Mouse (Mus musculus) naive thymus-derived CD4-positive, alpha-beta T cell, adult 5 months (primary cell): ENCODE results near the gene Gripap1. TPM values are rescaled to one million over a fixed set of nuclear protein-coding genes. Genes with fewer than 3 reads are reported as not detected.

Experiments
- polyA plus RNA-seq: library from polyadenylated mRNA; unstranded; fragments of 100-300 nt; shearing (Covaris generic); gene quantifications from one replicate; pipeline ENCODE4 v1.2.1, GENCODE M21; 2017

The Gripap1 gene
- 145 TPM for polyA plus RNA-seq

GRCm38 (mm10) chrX:7789542-7790136 is at the start of gene Gripap1:
Gene Gripap1, plus strand, starts transcription at chrX:7789765.

DNA sequence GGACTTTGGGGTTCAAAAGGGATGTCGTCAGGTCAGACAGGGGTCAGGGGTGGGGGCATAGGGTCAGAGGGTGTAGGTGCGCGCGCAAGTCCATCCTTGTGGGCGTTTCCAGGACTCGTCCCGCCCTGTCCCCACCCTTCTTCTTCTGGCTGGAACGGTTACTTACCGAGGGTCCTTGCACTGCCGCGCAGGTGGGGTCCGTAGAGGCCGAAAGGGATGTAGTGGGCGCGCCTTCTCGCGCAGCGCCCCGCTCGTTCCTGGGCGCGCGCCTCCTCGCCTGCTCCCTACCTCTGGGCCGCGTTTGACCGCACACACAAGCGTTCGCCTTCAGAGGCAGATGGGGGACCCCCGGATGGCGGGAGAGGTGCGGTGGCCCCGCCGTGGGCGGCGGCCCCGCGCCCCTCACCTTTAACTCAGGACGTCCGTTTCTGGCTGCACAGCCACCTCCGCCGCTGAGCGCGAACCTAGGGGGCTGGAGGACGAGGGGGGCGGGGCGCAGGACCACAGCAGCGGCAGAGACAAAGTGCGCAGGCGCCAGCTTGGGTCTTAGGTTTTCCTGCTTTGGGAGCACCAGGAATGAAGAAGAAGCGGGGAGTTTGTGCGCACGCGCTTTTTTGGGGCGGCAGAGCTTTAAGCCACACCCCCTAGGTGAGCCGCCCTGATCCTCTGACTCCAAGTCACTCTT is 39.0 kb upstream of the Gripap1 start, which contains the start of gene Ccdc120:
Gene Ccdc120 (minus strand): TSS at position 474 of the 685 bp plus-strand sequence.

DNA sequence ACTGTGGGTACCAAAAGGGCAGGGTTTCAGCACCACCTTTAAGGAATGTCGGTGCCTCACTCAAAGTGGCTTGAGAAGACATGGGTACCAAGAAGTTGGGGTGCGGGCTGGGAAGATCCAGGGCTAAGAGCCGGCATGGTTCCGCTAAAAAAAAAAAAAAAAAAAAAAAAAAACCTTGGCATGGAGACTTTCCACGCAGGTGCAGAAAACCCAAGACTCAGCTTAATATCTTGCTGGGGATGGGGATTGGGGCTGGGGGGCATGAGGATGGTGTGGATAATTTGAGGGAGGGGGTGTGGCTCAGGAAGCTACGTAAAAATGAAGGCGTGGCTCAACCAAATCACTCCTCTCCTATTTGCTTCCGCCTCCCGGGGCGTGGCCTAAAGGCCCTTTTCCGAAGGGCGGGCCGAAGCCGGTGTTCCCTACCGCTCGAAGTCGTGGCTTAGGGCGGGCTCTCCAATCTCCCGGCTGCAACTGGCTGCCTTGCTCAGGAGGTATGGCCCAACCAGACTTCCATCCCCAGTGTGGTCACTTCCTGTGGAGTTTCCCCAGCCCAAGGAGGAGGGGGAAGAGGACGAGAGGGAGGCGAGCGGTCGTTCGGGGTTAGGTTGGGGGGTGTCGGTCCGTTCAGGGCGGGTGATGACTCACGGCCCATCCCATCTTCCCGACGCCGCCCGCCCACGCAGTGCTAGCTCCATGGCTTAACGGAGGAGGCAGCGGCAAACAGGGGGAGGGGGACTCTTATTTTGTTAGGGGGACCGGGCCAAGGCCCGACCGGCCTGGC is 27.2 kb upstream of the Gripap1 start, which contains the start of gene Tfe3:
Gene Tfe3 (plus strand): TSS at position 424 of the 784 bp plus-strand sequence.

GRCm38 (mm10) chrX:7821865-7822779 is 32.6 kb downstream of the Gripap1 start, which contains the start of gene Kcnd1:
Gene Kcnd1, plus strand, starts transcription at chrX:7822289.

DNA sequence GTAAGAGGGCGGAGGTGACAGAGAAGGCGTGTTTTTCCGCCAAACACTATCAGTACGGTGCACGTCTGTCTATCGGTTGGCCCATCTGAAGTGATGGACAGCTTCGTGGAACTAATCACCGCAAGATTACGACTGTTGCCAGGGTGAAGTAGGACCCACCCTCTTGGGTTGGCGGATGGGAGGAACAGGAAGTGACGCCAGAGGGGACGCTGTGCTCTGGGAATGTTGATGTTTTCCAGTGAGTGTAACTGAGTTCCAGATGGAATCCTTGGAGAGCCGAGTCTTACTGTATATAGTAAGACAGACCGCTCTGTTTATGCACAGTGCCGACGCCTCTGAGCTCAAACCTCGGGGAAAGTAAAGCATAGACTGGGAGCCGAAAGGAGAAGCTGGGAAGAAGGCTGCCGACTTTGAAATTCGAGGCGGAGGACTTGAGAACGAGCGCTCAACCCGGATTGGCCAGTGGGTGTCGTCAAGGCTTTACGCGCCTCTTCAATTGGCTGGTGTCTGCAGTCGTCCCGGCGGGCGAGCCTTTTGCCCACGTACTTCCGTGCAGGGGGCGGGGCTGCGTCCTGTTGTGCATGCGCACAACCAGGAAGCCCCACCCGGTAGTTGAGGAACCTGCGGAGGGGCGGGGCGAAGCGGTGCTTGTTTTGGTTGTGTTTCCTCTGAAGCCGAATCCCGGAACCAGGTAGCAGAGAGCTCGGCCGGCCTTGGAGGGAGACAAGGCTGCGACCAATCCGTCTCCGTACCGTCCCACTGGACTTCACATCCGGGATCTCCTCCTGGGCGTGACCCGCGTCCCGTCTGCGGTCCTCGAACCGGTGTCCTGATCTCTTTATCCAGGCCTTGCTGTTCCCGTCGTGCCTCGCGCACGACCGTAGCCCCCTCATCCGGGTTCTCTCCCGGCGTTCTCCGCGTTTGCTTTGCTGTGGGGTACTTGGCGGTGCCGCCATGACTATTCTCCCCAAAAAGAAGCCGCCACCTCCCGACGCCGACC is 51.9 kb downstream of the Gripap1 start, which contains the start of gene Otud5:
Gene Otud5 (plus strand): TSS at position 202 of the 1,000 bp plus-strand sequence.

Other genes with a start within 250 kb of the Gripap1 start
- 26.0 TPM for gene Foxp3, start 216.1 kb upstream of the Gripap1 start, polyA plus RNA-seq
- 8.8 TPM for gene Ppp1r3f, start 215.5 kb upstream of the Gripap1 start, polyA plus RNA-seq
- 42.1 TPM for gene Ccdc22, start 184.2 kb upstream of the Gripap1 start, polyA plus RNA-seq
- not detected for gene Cacna1f, start 182.7 kb upstream of the Gripap1 start, polyA plus RNA-seq
- 0.80 TPM for gene Syp, start 151.3 kb upstream of the Gripap1 start, polyA plus RNA-seq
- gene Prickle3, start 132.5 kb upstream of the Gripap1 start, polyA plus RNA-seq, result 45.5 TPM
- 35.6 TPM for gene Plp2, start 118.4 kb upstream of the Gripap1 start, polyA plus RNA-seq
- not detected for gene Magix, start 108.5 kb upstream of the Gripap1 start, polyA plus RNA-seq
- 81.8 TPM for gene Gpkow, start 92.6 kb upstream of the Gripap1 start, polyA plus RNA-seq
- gene Wdr45, start 75.4 kb upstream of the Gripap1 start, polyA plus RNA-seq, result 172 TPM
- not detected for gene Gm45208, start 67.5 kb upstream of the Gripap1 start, polyA plus RNA-seq
- gene Praf2, start 61.3 kb upstream of the Gripap1 start, polyA plus RNA-seq, result 19.5 TPM
- not detected for gene Ccdc120, start 38.9 kb upstream of the Gripap1 start, polyA plus RNA-seq
- gene Tfe3, start 27.2 kb upstream of the Gripap1 start, polyA plus RNA-seq, result 42.5 TPM
- 0.26 TPM for gene Kcnd1, start 32.5 kb downstream of the Gripap1 start, polyA plus RNA-seq
- 239 TPM for gene Otud5, start 51.6 kb downstream of the Gripap1 start, polyA plus RNA-seq
- 165 TPM for gene Pim2, start 88.5 kb downstream of the Gripap1 start, polyA plus RNA-seq
- gene Slc35a2, start 94.3 kb downstream of the Gripap1 start, polyA plus RNA-seq, result 35.6 TPM
- gene Pqbp1, start 109.5 kb downstream of the Gripap1 start, polyA plus RNA-seq, result 191 TPM
- 88.6 TPM for gene Timm17b, start 109.6 kb downstream of the Gripap1 start, polyA plus RNA-seq
- not detected for gene Gm10491, start 118.1 kb downstream of the Gripap1 start, polyA plus RNA-seq
- gene Gm10490, start 119.8 kb downstream of the Gripap1 start, polyA plus RNA-seq, result not detected
- not detected for gene Pcsk1n, start 130.1 kb downstream of the Gripap1 start, polyA plus RNA-seq
- gene Eras, start 138.8 kb downstream of the Gripap1 start, polyA plus RNA-seq, result not detected
- 11.6 TPM for gene Hdac6, start 158.1 kb downstream of the Gripap1 start, polyA plus RNA-seq
- gene Gata1, start 188.3 kb downstream of the Gripap1 start, polyA plus RNA-seq, result 3.3 TPM
- not detected for gene Glod5, start 228.7 kb downstream of the Gripap1 start, polyA plus RNA-seq